Comparison of ENCODE assay signal across 18 mouse cellular contexts in genomic region chr6:85276571-85276970, GRCm38 (mm10). TPM values are rescaled to one million over a fixed set of nuclear protein-coding genes. Genes with fewer than 3 reads are reported as not detected.
DNase-seq lines count a peak whose midpoint lies in the region; ATAC-seq lines count a peak whose summit lies in the region.
"Had no signal": no experiment of that assay in that cellular context is flagged by ENCODE, and none has a peak within 500 bp of the region (broad histone marks: within the 10 kb centered on the region; RNA-seq: fewer than 3 reads in every experiment).

No protein-coding gene starts in this region.

- intact Hi-C loops in left cerebral cortex, postnatal 36 days (cut with DNase I) = loop anchor here (2.0 kb wide), 1 partner anchor 58 kb away; no protein-coding TSS in a partner anchor

- ATAC-seq in frontal cortex, adult (ENCODE audit: low TSS enrichment) = peak; percentile 77
- ATAC-seq: forebrain, embryonic 14.5 days had no signal

- no peak for DNase-seq in frontal cortex, postnatal 10 days (ENCODE audit: low spot score in 2 of 2)
- DNase-seq in right cerebral cortex, adult 18-20 months = peak; percentile 82
- no peak for DNase-seq in right cerebral cortex, postnatal 4 days
- peak; percentile 78 to 81 for DNase-seq in left cerebral cortex, postnatal 36 days (ENCODE audit: low spot score in 2 of 2)
- DNase-seq in spleen, postnatal 14 days (ENCODE audit: low spot score in 2 of 2) = no peak
- DNase-seq in thymus, postnatal 10 days (ENCODE audit: low spot score in 2 of 2) = no peak
- no peak for DNase-seq in ovary, postnatal 36 days (ENCODE audit: low spot score)
- DNase-seq: adrenal gland, adult 2 months; embryo, embryonic 11 days; gastrocnemius, postnatal 36 days; heart, postnatal 14 days; kidney, adult 18-20 months; kidney, postnatal 36 days; lung, adult 2 months; lung, postnatal 36 days; thymus, postnatal 14 days had no signal

RNA-seq across cellular contexts. Expression of gene Sfxn5, which starts 56.7 kb away (rescaled TPM):
- total RNA-seq in left cerebral cortex, postnatal 36 days (2021) = 100 to 1,000 TPM; 172 to 183 TPM

Comparison
In these comparisons a context has a peak if more than half of its experiments do, and no peak if none do; other contexts are left out.
1. DNase-seq: peak in right cerebral cortex, adult 18-20 months (single experiment) and left cerebral cortex, postnatal 36 days (2 of 2); none in frontal cortex, postnatal 10 days (0 of 2), right cerebral cortex, postnatal 4 days (single experiment), spleen, postnatal 14 days (0 of 2), thymus, postnatal 10 days (0 of 2) and ovary, postnatal 36 days (single experiment).